Mouse (Mus musculus) stomach, embryonic 16.5 days (tissue): Measurements from ENCODE around the gene Trem1. TPM values are rescaled to one million over a fixed set of nuclear protein-coding genes. Genes with fewer than 3 reads are reported as not detected.

Experiments
- ATAC-seq: fragments of 200-750 bp; cut with Nextera tagmentation; 2 replicates; pipeline ENCODE4 v1.8.0; 2017; ENCODE audit warnings: moderate number of reproducible peaks, moderate TSS enrichment; ENCODE audit not compliant: insufficient read depth, low FRiP score
- H3K27ac ChIP-seq: fragments of 300-500 bp; sonication (generic); 2 replicates; pipeline ENCODE4 v1.5.1; 2014; ENCODE audit warnings: low read length
- H3K27me3 ChIP-seq: fragments of 300-500 bp; sonication (generic); 2 replicates; pipeline ENCODE4 v1.6.1; 2014; ENCODE audit warnings: low read length, control low read depth, mixed read lengths; ENCODE audit not compliant: control insufficient read depth, insufficient read depth
- H3K36me3 ChIP-seq: fragments of 300-500 bp; sonication (generic); 2 replicates; pipeline ENCODE4 v1.6.1; 2014; ENCODE audit warnings: low read length; ENCODE audit not compliant: control insufficient read depth, insufficient read depth
- H3K4me1 ChIP-seq: fragments of 300-500 bp; sonication (generic); 2 replicates; pipeline ENCODE4 v1.6.1; 2014; ENCODE audit warnings: low read length, control low read depth, mixed read lengths; ENCODE audit not compliant: control insufficient read depth, insufficient read depth
- H3K4me2 ChIP-seq: fragments of 300-500 bp; sonication (generic); 2 replicates; pipeline ENCODE4 v1.6.1; 2014; ENCODE audit warnings: low read depth, low read length, mixed read lengths
- H3K4me3 ChIP-seq: fragments of 300-500 bp; sonication (generic); replicated peaks from 2 replicates; pipeline ENCODE4 v1.5.1; 2014; ENCODE audit warnings: mild to moderate bottlenecking, low read length
- H3K9ac ChIP-seq: fragments of 300-500 bp; sonication (generic); 2 replicates; pipeline ENCODE4 v1.6.1; 2014; ENCODE audit warnings: low read length
- H3K9me3 ChIP-seq: fragments of 300-500 bp; sonication (generic); replicated peaks from 2 replicates; pipeline ENCODE4 v1.6.1; 2016; ENCODE audit warnings: low read length, control low read depth; ENCODE audit not compliant: control insufficient read depth
- whole genome bisulfite sequencing: fragments of 180-500 bp; shearing (Covaris S2); extraction: QIAGEN DNeasy Blood & Tissue Kit; methylation state at CpG from one replicate; pipeline ENCODE4 v1.1.7; 2014; 5-methylcytosine and 5-hydroxymethylcytosine counted together
- polyA plus RNA-seq: library from polyadenylated mRNA; unstranded; fragments of >200 nt; fragmentation: Nextera tagmentation; extraction: Ambion mirVana; gene quantifications from 2 replicates; pipeline ENCODE4 v1.2.1, GENCODE M21; 2015

The Trem1 gene
- polyA plus RNA-seq, 1 experiment from 2014 or later: 0.48 TPM

- no peak for ATAC-seq
- 93% methylated on average over 7 of the region's 7 CpGs for WGBS
These were observed 32.1 kb downstream of the Trem1 start for GRCm38 (mm10) chr17:48264662-48265061.

DNA sequence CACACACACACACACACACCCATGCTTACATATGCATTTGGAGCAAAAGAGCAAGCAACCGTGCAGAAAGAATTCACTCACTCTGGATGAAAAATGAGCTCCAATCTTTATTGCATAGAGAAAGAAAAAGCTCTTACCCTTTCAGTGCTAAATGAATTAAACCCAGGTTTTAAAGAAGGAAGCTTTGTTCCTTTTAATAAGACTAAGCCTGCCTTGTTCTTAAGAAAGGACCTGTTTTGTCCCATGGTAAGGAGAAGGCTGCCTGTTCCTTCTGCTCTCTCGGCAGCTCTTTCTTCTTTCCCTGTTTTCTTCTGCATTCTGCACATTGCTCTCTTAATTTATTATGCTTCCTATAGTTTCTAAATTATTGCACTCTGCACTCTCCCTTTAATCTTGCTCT, 33.6 kb downstream of the Trem1 start:
- Histone ChIP-seq H3K4me2 (no peak overlapping the region), H3K27ac (no peak overlapping the region), H3K9me3 (no peaks in the 10 kb centered on the region), H3K27me3 (no peaks in the 10 kb centered on the region), H3K4me1 (no peaks in the 10 kb centered on the region), H3K9ac (no peak overlapping the region), H3K36me3 (no peaks in the 10 kb centered on the region), H3K4me3 (no peak overlapping the region)
- no peak for ATAC-seq
- WGBS: 9% methylated on average over 2 of the region's 2 CpGs

More at GRCm38 (mm10) chr17:48264662-48265061, 32.1 kb downstream of the Trem1 start:
- H3K9me3 ChIP-seq: 0 out of 2 replicates have a peak, but pooled peaks cover 2% of the 10 kb centered on the region
- H3K4me3 ChIP-seq: no peak overlapping the region
- no peaks in the 10 kb centered on the region for H3K4me1 ChIP-seq
- H3K9ac ChIP-seq: no peak overlapping the region
- H3K36me3 ChIP-seq: no peaks in the 10 kb centered on the region
- H3K27me3 ChIP-seq: no peaks in the 10 kb centered on the region
- no peak overlapping the region for H3K27ac ChIP-seq
- no peak overlapping the region for H3K4me2 ChIP-seq

DNA sequence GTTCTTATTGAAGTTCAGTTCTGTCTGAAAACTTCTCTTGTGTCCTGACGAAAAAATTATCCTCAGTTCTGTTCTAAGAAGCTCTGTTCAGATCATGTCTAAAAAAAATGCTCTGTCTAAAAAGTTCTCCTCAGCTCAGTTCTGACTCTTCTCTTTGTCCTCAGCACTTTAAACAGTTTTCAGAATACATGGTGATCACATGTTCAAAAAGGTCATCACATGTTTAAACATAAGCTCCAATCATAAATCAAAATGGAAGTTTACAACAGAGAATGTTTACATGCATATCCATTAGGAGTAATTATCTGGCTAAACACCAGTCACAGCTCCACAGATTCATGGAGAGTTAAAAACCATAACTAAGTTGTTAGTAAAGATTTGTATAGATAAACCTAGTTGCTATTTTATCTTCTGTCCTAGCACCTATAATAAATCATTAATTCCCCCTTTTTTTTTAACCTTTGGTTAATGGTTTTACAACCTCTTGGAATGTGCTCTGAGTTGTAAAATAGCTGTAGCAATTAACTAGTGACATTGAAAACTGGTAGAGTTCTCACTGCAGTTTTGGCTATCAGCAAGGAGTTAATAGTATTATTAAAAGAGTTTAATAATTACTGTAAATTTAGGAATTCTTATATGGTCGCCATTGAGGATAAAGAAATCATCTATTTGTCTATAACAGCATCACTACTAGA, 34.2 kb downstream of the Trem1 start:
- Histone ChIP-seq H3K36me3 (no peaks in the 10 kb centered on the region), H3K9me3 (no peaks in the 10 kb centered on the region), H3K4me1 (no peaks in the 10 kb centered on the region), H3K27ac (no peak overlapping the region), H3K9ac (no peak overlapping the region), H3K4me2 (no peak overlapping the region), H3K4me3 (no peak overlapping the region), H3K27me3 (no peaks in the 10 kb centered on the region)
- no peak for ATAC-seq
- WGBS: 27% methylated on average over 2 of the region's 2 CpGs

DNA sequence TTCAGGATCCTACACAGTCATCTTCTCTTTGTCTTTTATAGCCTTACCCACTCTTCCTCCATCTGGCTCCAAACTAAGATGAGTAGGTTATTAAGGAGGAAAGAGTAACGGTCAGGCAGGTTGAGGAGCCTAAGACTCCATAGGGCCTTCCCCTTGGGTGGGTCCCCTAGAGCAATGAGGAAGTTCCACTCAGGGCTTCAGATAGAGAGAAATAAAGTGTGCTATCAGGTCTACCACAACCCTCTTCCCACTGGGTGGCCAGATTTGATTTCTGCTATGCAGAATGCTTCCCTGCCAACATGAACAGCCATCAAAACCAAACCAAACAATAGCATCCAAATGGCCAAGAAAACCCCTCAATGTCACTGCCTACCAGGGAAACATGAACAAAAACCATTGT, 35.0 kb downstream of the Trem1 start:
- H3K27me3 ChIP-seq: no peaks in the 10 kb centered on the region
- H3K9me3 ChIP-seq: no peaks in the 10 kb centered on the region
- H3K4me2 ChIP-seq: no peak overlapping the region
- WGBS: 82% methylated on average over 1 of the region's 1 CpGs
- ATAC-seq: no peak
- no peak overlapping the region for H3K9ac ChIP-seq
- no peaks in the 10 kb centered on the region for H3K4me1 ChIP-seq
- no peak overlapping the region for H3K27ac ChIP-seq
- H3K36me3 ChIP-seq: no peaks in the 10 kb centered on the region
- no peak overlapping the region for H3K4me3 ChIP-seq

DNA sequence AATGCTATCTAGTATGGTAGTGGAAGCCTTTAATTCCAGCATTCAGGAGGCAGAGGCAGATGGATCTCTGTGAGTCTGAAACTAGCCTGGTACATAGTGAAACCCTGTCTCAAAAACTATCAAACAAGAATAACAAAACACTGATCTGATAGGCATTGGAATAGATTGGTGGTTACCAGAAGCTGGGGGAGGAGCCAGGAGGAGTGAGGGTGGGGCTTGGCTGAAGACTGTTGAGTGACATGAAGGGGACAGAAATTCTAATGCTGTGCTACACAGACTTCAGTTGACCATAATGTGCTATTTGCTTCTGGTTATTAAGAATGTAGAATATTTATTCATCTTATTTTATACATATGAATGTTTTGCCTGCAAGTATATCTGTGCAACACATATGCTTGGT, 35.7 kb downstream of the Trem1 start:
- Histone ChIP-seq H3K4me2 (no peak overlapping the region), H3K36me3 (no peaks in the 10 kb centered on the region), H3K27ac (no peak overlapping the region), H3K4me3 (no peak overlapping the region), H3K4me1 (no peaks in the 10 kb centered on the region), H3K9ac (no peak overlapping the region), H3K27me3 (no peaks in the 10 kb centered on the region), H3K9me3 (no peaks in the 10 kb centered on the region)
- ATAC-seq: no peak

GRCm38 (mm10) chr17:48269833-48270232, 37.3 kb downstream of the Trem1 start:
- ATAC-seq: no peak
- no peak overlapping the region for H3K4me2 ChIP-seq
- no peak overlapping the region for H3K9ac ChIP-seq
- H3K36me3 ChIP-seq: no peaks in the 10 kb centered on the region
- no peaks in the 10 kb centered on the region for H3K4me1 ChIP-seq
- H3K9me3 ChIP-seq: no peaks in the 10 kb centered on the region
- H3K27ac ChIP-seq: no peak overlapping the region
- H3K4me3 ChIP-seq: no peak overlapping the region
- H3K27me3 ChIP-seq: no peaks in the 10 kb centered on the region
- 69% methylated on average over 4 of the region's 4 CpGs for WGBS

GRCm38 (mm10) chr17:48272158-48272557, 39.6 kb downstream of the Trem1 start:
- ATAC-seq: no peak; the same call in 1 of the 2 replicates
- Histone ChIP-seq H3K27ac (no peak overlapping the region), H3K36me3 (no peaks in the 10 kb centered on the region), H3K4me2 (no peak overlapping the region), H3K9me3 (no peaks in the 10 kb centered on the region), H3K27me3 (no peaks in the 10 kb centered on the region), H3K4me3 (no peak overlapping the region), H3K4me1 (no peaks in the 10 kb centered on the region), H3K9ac (no peak overlapping the region)
- WGBS: 71% methylated on average over 5 of the region's 5 CpGs

DNA sequence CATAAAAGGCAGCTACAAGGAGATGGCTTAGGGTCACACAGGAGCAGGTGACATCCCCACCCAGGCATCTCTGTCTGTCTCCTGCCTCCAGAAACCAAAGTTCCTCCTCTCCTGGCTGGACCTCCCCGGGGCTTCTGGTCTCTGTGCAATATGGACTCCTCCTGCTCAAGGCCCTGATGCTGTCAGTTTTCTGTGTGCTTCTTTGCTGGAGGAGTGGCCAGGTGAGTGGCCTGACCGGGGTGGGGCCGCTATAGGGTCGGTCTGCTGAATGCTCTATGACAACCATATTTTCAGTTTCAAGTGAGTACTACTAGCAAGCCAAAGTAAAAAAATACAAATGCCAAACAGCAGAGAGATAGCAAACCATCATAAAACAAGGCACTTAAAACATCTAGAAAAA, 40.0 kb downstream of the Trem1 start:
- Histone ChIP-seq H3K4me1 (no peaks in the 10 kb centered on the region), H3K27me3 (no peaks in the 10 kb centered on the region), H3K4me3 (no peak overlapping the region), H3K36me3 (no peaks in the 10 kb centered on the region), H3K9me3 (no peaks in the 10 kb centered on the region), H3K4me2 (no peak overlapping the region), H3K9ac (no peak overlapping the region), H3K27ac (no peak overlapping the region)
- ATAC-seq: no peak
- 76% methylated on average over 4 of the region's 4 CpGs for WGBS

GRCm38 (mm10) chr17:48274098-48274497, 41.5 kb downstream of the Trem1 start:
- H3K36me3 ChIP-seq: no peaks in the 10 kb centered on the region
- 86% methylated on average over 4 of the region's 4 CpGs for WGBS
- H3K27me3 ChIP-seq: no peaks in the 10 kb centered on the region
- no peak for ATAC-seq
- H3K4me2 ChIP-seq: no peak overlapping the region
- no peak overlapping the region for H3K4me3 ChIP-seq
- H3K9ac ChIP-seq: no peak overlapping the region
- no peak overlapping the region for H3K27ac ChIP-seq
- H3K4me1 ChIP-seq: no peaks in the 10 kb centered on the region
- H3K9me3 ChIP-seq: no peaks in the 10 kb centered on the region
